Mouse (Mus musculus) stomach, postnatal 0 days (tissue): ENCODE measurements around the gene Psmc2. TPM values are rescaled to one million over a fixed set of nuclear protein-coding genes. Genes with fewer than 3 reads are reported as not detected.

Experiments
- ATAC-seq: fragments of 200-750 bp; cut with Nextera tagmentation; 2 replicates; pipeline ENCODE4 v1.8.0; 2017; ENCODE audit not compliant: low FRiP score, low TSS enrichment
- DNase-seq: peaks from one replicate; pipeline ENCODE4 v3.0.0-alpha.2; 2016; ENCODE audit warnings: low spot score
- H3K27ac ChIP-seq: fragments of 300-500 bp; sonication (generic); replicated peaks from 2 replicates; pipeline ENCODE4 v1.5.1; 2014; ENCODE audit warnings: mild to moderate bottlenecking, control low read depth
- H3K27me3 ChIP-seq: fragments of 300-500 bp; sonication (generic); 2 replicates; pipeline ENCODE4 v1.6.1; 2014; ENCODE audit warnings: low read length; ENCODE audit not compliant: control insufficient read depth, insufficient read depth
- H3K36me3 ChIP-seq: fragments of 300-500 bp; sonication (generic); 2 replicates; pipeline ENCODE4 v1.6.1; 2014; ENCODE audit warnings: low read length, mixed read lengths; ENCODE audit not compliant: control insufficient read depth, insufficient read depth
- H3K4me1 ChIP-seq: fragments of 300-500 bp; sonication (generic); replicated peaks from 2 replicates; pipeline ENCODE4 v1.6.1; 2014; ENCODE audit warnings: antibody characterized with exemption; ENCODE audit not compliant: control insufficient read depth, insufficient read depth
- H3K4me2 ChIP-seq: fragments of 300-500 bp; sonication (generic); replicated peaks from 2 replicates; pipeline ENCODE4 v1.6.1; 2014; ENCODE audit warnings: low read depth, mild to moderate bottlenecking, control low read depth, moderate library complexity
- H3K4me3 ChIP-seq: fragments of 300-500 bp; sonication (generic); 2 replicates; pipeline ENCODE4 v1.5.1; 2014; ENCODE audit warnings: low read depth, low read length, control low read depth
- H3K9ac ChIP-seq: fragments of 300-500 bp; sonication (generic); 2 replicates; pipeline ENCODE4 v1.6.1; 2014; ENCODE audit warnings: mild to moderate bottlenecking, low read length, control low read depth, mixed read lengths
- H3K9me3 ChIP-seq: fragments of 300-500 bp; sonication (generic); 2 replicates; pipeline ENCODE4 v1.6.1; 2016; ENCODE audit warnings: low read length; ENCODE audit not compliant: control insufficient read depth
- CTCF ChIP-seq: IDR thresholded peaks from 2 replicates; pipeline ENCODE4 v1.5.1; 2016; ENCODE audit warnings: antibody characterized with exemption, low read depth, mild to moderate bottlenecking, moderate library complexity
- EP300 ChIP-seq: optimal IDR thresholded peaks from 2 replicates; pipeline ENCODE3; 2016; ENCODE audit warnings: antibody characterized with exemption
- WGBS: fragments of 180-500 bp; shearing (Covaris S2); extraction: QIAGEN DNeasy Blood & Tissue Kit; methylation state at CpG from one replicate; pipeline ENCODE4 v1.1.7; 2014; 5-methylcytosine and 5-hydroxymethylcytosine counted together
- polyA plus RNA-seq: library from polyadenylated mRNA; unstranded; fragments of >200 nt; fragmentation: Nextera tagmentation; extraction: Ambion mirVana; gene quantifications from 2 replicates; pipeline ENCODE4 v1.2.1, GENCODE M21; 2015

The Psmc2 gene
- polyA plus RNA-seq, 1 experiment from 2014 or later = 127 TPM

DNA sequence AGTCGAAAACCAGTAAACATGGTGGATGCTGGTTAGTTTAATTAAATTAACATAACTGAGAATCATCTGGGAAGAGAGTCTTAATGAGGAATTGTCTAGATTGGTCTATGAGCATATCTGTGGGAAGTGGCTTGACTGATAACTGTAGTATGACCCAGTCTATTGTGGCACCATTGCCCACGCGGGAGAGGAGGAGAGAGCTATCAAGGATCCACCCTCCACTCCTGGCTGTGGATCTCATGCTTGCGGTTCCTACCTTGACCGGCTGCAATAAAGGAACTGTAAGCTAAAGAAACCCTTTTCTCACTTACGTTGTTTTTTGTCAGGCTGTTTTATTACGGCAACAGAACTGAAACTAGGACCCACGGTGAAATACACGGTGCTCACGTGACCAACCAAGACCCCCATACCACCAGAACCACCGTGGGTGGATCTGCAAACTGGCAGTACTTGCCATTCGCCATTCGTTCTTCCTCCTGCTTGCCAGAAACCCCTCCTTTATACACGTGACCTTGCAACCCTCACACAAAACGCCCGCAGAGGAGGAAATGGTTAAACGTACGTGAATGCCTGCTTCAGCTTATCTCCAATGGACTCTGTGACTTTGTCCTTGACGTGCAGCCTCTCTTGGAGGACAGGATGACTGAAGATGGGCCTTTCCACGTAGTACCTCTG lies 61.7 kb downstream of the Psmc2 start:
- 72% methylated on average over 20 of the region's 20 CpGs for WGBS
- H3K36me3 ChIP-seq = no peaks in the 10 kb centered on the region
- no peak overlapping the region for H3K9ac ChIP-seq
- no peaks in the 10 kb centered on the region for H3K4me1 ChIP-seq
- no peak for DNase-seq
- no peaks in the 10 kb centered on the region for H3K27me3 ChIP-seq
- no peak for TF ChIP-seq CTCF
- no peak for TF ChIP-seq EP300
- H3K9me3 ChIP-seq = no peaks in the 10 kb centered on the region
- no peak for ATAC-seq
- H3K4me3 ChIP-seq = no peak overlapping the region
- H3K4me2 ChIP-seq = no peak overlapping the region
- H3K27ac ChIP-seq = no peak overlapping the region

DNA sequence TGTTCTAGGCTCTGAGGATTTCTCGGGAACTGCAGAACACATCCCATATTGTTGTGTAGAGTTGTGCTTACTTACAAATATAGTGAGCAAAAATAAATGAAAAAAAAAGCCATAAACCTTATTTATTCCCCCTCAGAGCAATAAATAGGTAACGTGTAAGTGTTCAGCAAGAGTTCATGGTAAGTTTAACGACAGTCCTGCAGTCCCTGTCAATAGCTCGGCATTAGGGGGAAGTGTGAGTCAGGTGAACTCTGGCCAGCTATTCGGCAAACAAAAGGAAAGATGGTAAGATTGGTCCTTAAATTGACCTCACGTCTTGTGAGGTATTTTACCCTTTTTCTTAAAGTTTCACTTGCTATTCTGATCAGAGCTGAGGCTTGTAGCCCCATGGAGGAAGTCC lies 62.4 kb downstream of the Psmc2 start:
- no peaks in the 10 kb centered on the region for H3K27me3 ChIP-seq
- no peak overlapping the region for H3K9ac ChIP-seq
- H3K36me3 ChIP-seq = no peaks in the 10 kb centered on the region
- ATAC-seq (no peak), DNase-seq (no peak)
- WGBS = 59% methylated on average over 6 of the region's 6 CpGs
- no peak overlapping the region for H3K4me2 ChIP-seq
- TF ChIP-seq CTCF (no peak), EP300 (no peak)
- H3K27ac ChIP-seq = no peak overlapping the region
- H3K9me3 ChIP-seq = no peaks in the 10 kb centered on the region
- H3K4me1 ChIP-seq = no peaks in the 10 kb centered on the region
- H3K4me3 ChIP-seq = no peak overlapping the region

DNA sequence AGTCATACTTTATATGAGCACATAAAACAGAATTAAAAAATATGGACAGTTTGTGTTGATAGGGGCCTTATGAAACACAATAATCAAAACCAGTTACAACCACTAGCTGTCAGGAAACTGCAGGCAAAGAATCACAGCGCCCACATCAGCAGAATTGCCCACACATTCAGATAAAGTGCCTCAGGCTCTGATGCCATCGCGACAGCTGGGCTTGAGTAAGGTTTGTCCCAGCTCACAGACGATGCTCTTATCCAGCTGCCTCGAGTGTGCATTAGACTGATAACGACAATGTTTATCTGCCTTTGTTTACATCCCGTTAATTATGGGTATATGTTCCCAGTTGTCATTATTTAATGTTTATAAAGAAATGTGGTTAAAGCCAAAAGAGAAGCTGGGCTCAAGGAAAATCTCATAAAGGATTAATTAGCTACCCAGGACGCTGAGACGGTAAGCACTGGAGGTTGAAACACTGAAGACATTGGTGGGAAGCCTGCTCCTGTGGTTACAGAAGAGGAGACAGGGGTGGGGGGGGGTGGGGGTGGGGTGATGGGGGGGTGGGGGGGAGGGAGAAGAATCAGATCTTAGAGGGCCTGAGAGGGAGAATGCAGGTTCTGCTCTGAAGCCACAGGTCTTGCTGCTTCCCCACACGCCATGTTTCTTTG lies 66.7 kb downstream of the Psmc2 start:
- Histone ChIP-seq H3K9ac (no peak overlapping the region), H3K27me3 (no peaks in the 10 kb centered on the region), H3K36me3 (no peaks in the 10 kb centered on the region), H3K27ac (no peak overlapping the region), H3K4me3 (no peak overlapping the region), H3K4me1 (no peaks in the 10 kb centered on the region), H3K9me3 (no peaks in the 10 kb centered on the region), H3K4me2 (no peak overlapping the region)
- DNase-seq (no peak), ATAC-seq (no peak)
- TF ChIP-seq CTCF = no peak
- no peak for TF ChIP-seq EP300
- 36% methylated on average over 10 of the region's 10 CpGs for WGBS

Other genes starting within 250 kb of the Psmc2 start
- gene Lrrc17, start 241.7 kb upstream of the Psmc2 start, polyA plus RNA-seq = 18.5 and 20.2 TPM in 2 replicates
- 0.17 and 0.28 TPM in 2 replicates for gene Fbxl13, start 139.6 kb upstream of the Psmc2 start, polyA plus RNA-seq
- gene Armc10, start 139.5 kb upstream of the Psmc2 start, polyA plus RNA-seq = 20.5 and 21.0 TPM in 2 replicates
- 3.3 and 3.7 TPM in 2 replicates for gene Napepld, start 83.9 kb upstream of the Psmc2 start, polyA plus RNA-seq
- 53.6 and 56.7 TPM in 2 replicates for gene Pmpcb, start 48.1 kb upstream of the Psmc2 start, polyA plus RNA-seq
- 40.3 and 43.6 TPM in 2 replicates for gene Dnajc2, start within 50 bp of the Psmc2 start, polyA plus RNA-seq
- not detected in 2 replicates for gene Slc26a5, start 80.3 kb downstream of the Psmc2 start, polyA plus RNA-seq